Mouse (Mus musculus) ES-E14 (cell line): Measurements from ENCODE around the gene Pigr. TPM values are rescaled to one million over a fixed set of nuclear protein-coding genes. Genes with fewer than 3 reads are reported as not detected.

Experiments used
- DNase-seq: peaks from one replicate; pipeline ENCODE4 v3.0.0-alpha.2; 2013; ENCODE audit warnings: low read depth, low spot score
- H3K27ac ChIP-seq: 2 replicates; pipeline ENCODE4 v1.5.1; 2012; ENCODE audit warnings: low read depth, mild to moderate bottlenecking, low read length, moderate library complexity, mixed read lengths; ENCODE audit not compliant: poor library complexity, insufficient read depth, severe bottlenecking
- H3K36me3 ChIP-seq: 2 replicates; pipeline ENCODE4 v1.6.1; 2012; ENCODE audit warnings: mild to moderate bottlenecking, low read length, moderate library complexity, mixed read lengths; ENCODE audit not compliant: control insufficient read depth, poor library complexity, insufficient read depth, severe bottlenecking
- H3K4me1 ChIP-seq, 2 experiments: fragments of 150-350 bp in 1 of 2; sonication (generic) in 1 of 2; 2 replicates each; pipeline ENCODE4 v1.6.1; 2012; ENCODE audit warnings: low read length in 2 of 2, mild to moderate bottlenecking in 1 of 2, mixed read lengths in 1 of 2; ENCODE audit not compliant: control insufficient read depth in 2 of 2, insufficient read depth in 2 of 2, poor library complexity in 1 of 2
- H3K4me3 ChIP-seq, 2 experiments: fragments of 150-350 bp in 1 of 2; sonication (generic) in 1 of 2; 2 replicates each; pipeline ENCODE4 v1.5.1; 2012; ENCODE audit warnings: low read length in 2 of 2, low read depth in 1 of 2, mild to moderate bottlenecking in 1 of 2, mixed read lengths in 1 of 2; ENCODE audit not compliant: insufficient read depth in 1 of 2, poor library complexity in 1 of 2, severe bottlenecking in 1 of 2
- H3K9ac ChIP-seq: 2 replicates; pipeline ENCODE4 v1.6.1; 2012; ENCODE audit warnings: low read depth, mild to moderate bottlenecking, low read length, mixed read lengths; ENCODE audit not compliant: poor library complexity, insufficient read depth, severe bottlenecking
- H3K9me3 ChIP-seq: fragments of 150-350 bp; sonication (generic); 2 replicates; pipeline ENCODE4 v1.6.1; 2012; ENCODE audit warnings: low read depth, mild to moderate bottlenecking, low read length; ENCODE audit not compliant: control insufficient read depth, insufficient read depth
- CHD2 ChIP-seq: IDR thresholded peaks from 2 replicates; pipeline ENCODE4 v1.6.1; 2014; ENCODE audit warnings: mild to moderate bottlenecking, low read depth, low read length, inconsistent platforms
- HCFC1 ChIP-seq: IDR thresholded peaks from 2 replicates; pipeline ENCODE4 v1.6.1; 2012; ENCODE audit warnings: low read length, inconsistent platforms, borderline replicate concordance; ENCODE audit not compliant: insufficient read depth
- MAFK ChIP-seq: IDR thresholded peaks from 2 replicates; pipeline ENCODE4 v1.6.1; 2014; ENCODE audit warnings: mild to moderate bottlenecking, low read depth, low read length, inconsistent platforms; ENCODE audit not compliant: insufficient read depth
- ZC3H11A ChIP-seq: IDR thresholded peaks from 2 replicates; pipeline ENCODE4 v1.6.1; 2012; ENCODE audit warnings: low read depth, mild to moderate bottlenecking, inconsistent platforms, low read length, borderline replicate concordance
- ZNF384 ChIP-seq: IDR thresholded peaks from 2 replicates; pipeline ENCODE4 v1.6.1; 2012; ENCODE audit warnings: low read depth, low read length, inconsistent platforms
- in situ Hi-C, 2 experiments: fragments of 600-800 bp; cut with MboI; formaldehyde crosslinking; loops; one replicate each; pipeline ENCODE4 v1.15.1; 2025; ENCODE audit warnings: low sequenced_read_pairs in 2 of 2, inconsistent platforms in 1 of 2; ENCODE audit not compliant: unreplicated experiment in 2 of 2
- total RNA-seq: library from RNA; depleted of rRNA; stranded (reverse); fragments of 300-350 nt; gene quantifications from 2 replicates; pipeline ENCODE4 v1.2.3, GENCODE M21; 2012

Gene Pigr
- total RNA-seq, 1 experiment, result 0.04 TPM

DNA sequence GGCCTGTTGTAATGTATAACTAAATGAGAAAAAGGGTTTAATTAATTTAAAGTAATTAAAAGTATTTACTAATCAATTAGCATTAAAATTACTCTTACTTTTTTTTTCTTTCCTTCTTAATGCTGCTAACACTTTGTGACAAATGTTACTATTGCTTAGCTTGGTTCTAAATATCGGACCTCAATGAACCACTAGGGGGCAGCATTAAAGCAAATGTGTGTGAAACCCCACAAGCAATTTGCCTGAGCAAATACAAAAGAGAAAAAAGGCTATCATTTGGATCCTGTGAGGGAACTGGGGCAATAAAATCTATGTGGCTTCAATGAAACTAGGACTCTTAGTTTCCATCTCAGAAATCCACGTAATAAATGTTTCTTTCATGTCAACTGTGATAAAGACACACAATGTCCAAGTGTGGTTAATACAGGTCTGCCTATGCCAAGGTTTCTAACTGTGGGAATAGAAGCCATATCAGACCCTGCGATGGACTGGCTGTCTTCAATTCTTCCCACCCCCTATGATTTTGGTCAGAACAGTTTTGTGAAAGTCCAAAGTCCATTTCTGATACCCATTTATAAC lies 50.5 kb downstream of the Pigr start:
- Histone ChIP-seq H3K4me3 (no peak overlapping the region), H3K9ac (no peak overlapping the region), H3K36me3 (no peaks in the 10 kb centered on the region), H3K4me1 (no peaks in the 10 kb centered on the region), H3K27ac (no peak overlapping the region), H3K9me3 (no peaks in the 10 kb centered on the region)
- DNase-seq, result peak; percentile 54
- no peak for TF ChIP-seq MAFK
- TF ChIP-seq ZNF384, result no peak
- TF ChIP-seq CHD2, result no peak
- TF ChIP-seq HCFC1, result no peak
- TF ChIP-seq ZC3H11A, result no peak; the same call in 1 of the 2 replicates
- in situ Hi-C loops, result loop anchor here (10.0 to 25.0 kb wide), 3 partner anchors 178 to 385 kb away; no protein-coding TSS in a partner anchor

DNA sequence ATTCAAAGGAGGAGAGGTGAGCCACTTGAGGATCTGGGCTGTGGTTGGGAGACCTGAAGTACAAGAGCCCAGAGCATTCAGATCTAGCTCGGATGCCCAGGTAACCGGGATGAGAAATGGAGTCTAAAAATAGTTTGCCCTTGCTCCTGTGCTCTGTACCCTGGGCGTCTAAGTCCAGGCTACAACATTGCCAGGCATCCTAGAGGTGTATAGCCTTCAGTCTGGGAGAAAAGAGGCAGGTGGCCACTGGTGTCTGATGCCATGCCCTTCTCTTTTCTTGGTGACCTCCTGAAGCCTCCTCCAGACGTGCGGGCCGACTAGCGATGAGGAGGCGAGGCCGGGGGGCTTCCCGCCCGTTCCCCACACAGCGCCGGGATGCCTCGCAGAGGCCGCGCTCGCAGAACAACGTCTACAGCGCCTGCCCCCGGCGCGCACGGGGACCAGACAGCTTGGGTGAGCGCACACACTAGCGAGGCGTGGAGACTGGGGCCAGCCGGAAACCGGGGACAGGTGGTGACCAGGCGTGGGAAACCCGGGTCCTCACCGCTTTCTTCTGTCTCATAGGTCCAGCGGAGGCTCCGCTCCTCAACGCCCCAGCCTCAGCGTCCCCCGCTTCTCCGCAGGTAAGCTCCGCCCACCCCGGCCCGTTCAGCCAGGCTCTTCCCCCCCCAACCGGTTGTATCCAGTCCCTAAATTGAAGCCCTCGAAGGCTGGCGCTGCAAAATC lies 51.6 kb downstream of the Pigr start:
- Histone ChIP-seq H3K4me3 (peak overlapping the region; percentile 69 to 70), H3K4me1 (no peaks in the 10 kb centered on the region), H3K9ac (peak overlapping the region; percentile 60), H3K27ac (no peak overlapping the region), H3K9me3 (no peaks in the 10 kb centered on the region), H3K36me3 (no peaks in the 10 kb centered on the region)
- no peak for TF ChIP-seq ZNF384
- no peak for TF ChIP-seq CHD2
- TF ChIP-seq ZC3H11A, result no peak
- TF ChIP-seq HCFC1, result no peak
- no peak for TF ChIP-seq MAFK
- in situ Hi-C loops, result loop anchor here (10.0 to 25.0 kb wide), 3 partner anchors 177 to 384 kb away; no protein-coding TSS in a partner anchor
- DNase-seq, result peak; percentile 29

DNA sequence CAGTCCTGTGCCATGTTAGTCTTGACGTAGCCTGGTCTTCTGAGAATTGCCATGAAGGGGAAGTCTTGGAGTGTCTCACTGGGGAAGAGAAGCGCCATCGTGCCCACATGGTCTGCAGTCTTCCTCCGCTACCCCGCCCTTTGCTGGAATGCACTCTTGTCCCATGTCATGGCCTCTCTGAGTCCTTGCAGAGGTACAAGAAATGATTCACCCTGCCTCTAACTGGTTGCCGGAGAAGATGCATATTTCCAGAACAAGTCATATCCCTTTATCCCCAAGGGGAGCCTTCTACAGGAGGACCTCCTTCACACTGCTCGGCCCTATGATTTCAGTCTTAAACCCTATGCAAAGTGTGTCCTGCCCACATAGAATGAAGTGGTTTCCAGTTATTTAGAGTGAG lies 53.4 kb downstream of the Pigr start:
- TF ChIP-seq MAFK, result no peak
- TF ChIP-seq HCFC1, result no peak
- TF ChIP-seq CHD2, result no peak
- no peak for TF ChIP-seq ZC3H11A
- TF ChIP-seq ZNF384, result no peak
- Histone ChIP-seq H3K36me3 (no peaks in the 10 kb centered on the region), H3K4me1 (no peaks in the 10 kb centered on the region), H3K9me3 (no peaks in the 10 kb centered on the region), H3K9ac (no peak overlapping the region), H3K4me3 (no peak overlapping the region), H3K27ac (no peak overlapping the region)
- in situ Hi-C loops, result loop anchor here (10.0 to 25.0 kb wide), 3 partner anchors 175 to 382 kb away; no protein-coding TSS in a partner anchor
- DNase-seq, result no peak

DNA sequence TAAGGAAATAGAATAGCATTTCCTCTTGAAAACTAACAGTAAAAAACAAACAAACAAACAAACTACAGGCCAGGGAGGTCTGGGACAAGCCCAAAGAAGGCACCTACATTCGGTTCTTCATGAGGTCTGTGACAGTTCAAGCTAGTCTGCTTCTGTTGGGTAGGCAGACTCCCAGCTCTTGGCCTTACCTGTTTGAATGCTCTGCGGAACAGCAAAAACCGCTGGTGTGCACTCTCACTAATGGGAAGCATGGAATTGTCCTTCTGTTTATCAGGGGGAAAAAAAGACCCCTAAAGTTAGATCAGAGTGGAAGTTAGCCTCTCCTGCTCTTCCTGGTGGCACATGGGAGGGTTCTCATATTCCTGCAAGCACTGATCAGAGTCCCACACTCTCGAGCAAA lies 56.7 kb downstream of the Pigr start:
- in situ Hi-C loops, result loop anchor here (25.0 kb wide), 2 partner anchors 179 to 379 kb away; no protein-coding TSS in a partner anchor
- no peaks in the 10 kb centered on the region for H3K36me3 ChIP-seq
- H3K4me3 ChIP-seq, result no peak overlapping the region
- TF ChIP-seq ZNF384 (no peak), CHD2 (no peak), HCFC1 (no peak), MAFK (no peak), ZC3H11A (no peak)
- no peaks in the 10 kb centered on the region for H3K4me1 ChIP-seq
- no peak overlapping the region for H3K9ac ChIP-seq
- no peak overlapping the region for H3K27ac ChIP-seq
- H3K9me3 ChIP-seq, result no peaks in the 10 kb centered on the region
- DNase-seq, result no peak
